Mouse (Mus musculus) heart, postnatal 25 days (tissue): ENCODE data around the gene Gm10681. TPM values are rescaled to one million over a fixed set of nuclear protein-coding genes. Genes with fewer than 3 reads are reported as not detected.
"Not testable (repeated sequence)": the region's sequence is repeated elsewhere in the genome, so short reads cannot be mapped to it uniquely, and the experiment has no call there.

Experiments used
- DNase-seq: peaks from one replicate; pipeline ENCODE4 v3.0.0; 2022; ENCODE audit warnings: low spot score
- intact Hi-C: fragments of 180-260 bp; cut with DNase I; formaldehyde crosslinking; loops from one replicate; pipeline ENCODE4 v1.15.1; 2025
- total RNA-seq, 2 experiments: library from RNA; stranded (reverse); gene quantifications; 2 replicates each; pipeline ENCODE4 v1.2.3; 2021

Gene Gm10681
- total RNA-seq, result not detected

- no peak for DNase-seq
- intact Hi-C loops, result no loop called here
These were observed at the start of gene Gm10681 for GRCm38 (mm10) chr3:98588707-98589106. Gm10681 (minus strand) TSS chr3:98588807.

- DNase-seq, result no peak
- intact Hi-C loops, result no loop called here
These were observed 46.5 kb upstream of the Gm10681 start for GRCm38 (mm10) chr3:98635145-98635544.

GRCm38 (mm10) chr3:98630152-98630551, 41.5 kb upstream of the Gm10681 start, which contains the start of gene Hsd3b5:
Hsd3b5 (minus strand) TSS chr3:98630252.
- intact Hi-C loops, result no loop called here
- no peak for DNase-seq

- DNase-seq, result no peak
- intact Hi-C loops, result no loop called here
These were observed 41.0 kb upstream of the Gm10681 start for GRCm38 (mm10) chr3:98629633-98630032.

- intact Hi-C loops, DNase-seq: not testable (repeated sequence)
These were observed 28.2 kb upstream of the Gm10681 start for GRCm38 (mm10) chr3:98616786-98617185.

- DNase-seq, intact Hi-C loops: not testable (repeated sequence)
These were observed 27.6 kb upstream of the Gm10681 start for GRCm38 (mm10) chr3:98616244-98616643.

GRCm38 (mm10) chr3:98614406-98614927, 25.9 kb upstream of the Gm10681 start:
- DNase-seq, intact Hi-C loops: not testable (repeated sequence)

GRCm38 (mm10) chr3:98613963-98614362, 25.4 kb upstream of the Gm10681 start:
- intact Hi-C loops, result no loop called here
- DNase-seq, result no peak

- DNase-seq, intact Hi-C loops: not testable (repeated sequence)
These were observed 24.9 kb upstream of the Gm10681 start for GRCm38 (mm10) chr3:98613540-98613939.

GRCm38 (mm10) chr3:98587721-98588120, 886 bp downstream of the Gm10681 start:
- intact Hi-C loops, result no loop called here
- no peak for DNase-seq

- DNase-seq, intact Hi-C loops: not testable (repeated sequence)
These were observed 6.0 kb downstream of the Gm10681 start for GRCm38 (mm10) chr3:98582622-98583021.

- DNase-seq, intact Hi-C loops: not testable (repeated sequence)
These were observed 6.4 kb downstream of the Gm10681 start for GRCm38 (mm10) chr3:98582202-98582601.

GRCm38 (mm10) chr3:98581024-98581423, 7.6 kb downstream of the Gm10681 start:
- intact Hi-C loops, DNase-seq: not testable (repeated sequence)

GRCm38 (mm10) chr3:98567717-98568116, 20.9 kb downstream of the Gm10681 start:
- intact Hi-C loops, DNase-seq: not testable (repeated sequence)

GRCm38 (mm10) chr3:98564894-98565293, 23.7 kb downstream of the Gm10681 start:
- DNase-seq, intact Hi-C loops: not testable (repeated sequence)

GRCm38 (mm10) chr3:98563831-98564230, 24.8 kb downstream of the Gm10681 start:
- intact Hi-C loops, DNase-seq: not testable (repeated sequence)

GRCm38 (mm10) chr3:98560711-98561110, 27.9 kb downstream of the Gm10681 start:
- DNase-seq, intact Hi-C loops: not testable (repeated sequence)

- intact Hi-C loops, DNase-seq: not testable (repeated sequence)
These were observed 37.8 kb downstream of the Gm10681 start for GRCm38 (mm10) chr3:98550832-98551231.

GRCm38 (mm10) chr3:98550215-98550614, 38.4 kb downstream of the Gm10681 start:
- intact Hi-C loops, DNase-seq: not testable (repeated sequence)

GRCm38 (mm10) chr3:98548495-98548894, 40.1 kb downstream of the Gm10681 start:
- intact Hi-C loops, DNase-seq: not testable (repeated sequence)

GRCm38 (mm10) chr3:98547641-98548040, 41.0 kb downstream of the Gm10681 start:
- intact Hi-C loops, DNase-seq: not testable (repeated sequence)

- DNase-seq, intact Hi-C loops: not testable (repeated sequence)
These were observed 63.6 kb downstream of the Gm10681 start for GRCm38 (mm10) chr3:98524978-98525377.
